Mouse (Mus musculus) olfactory bulb, adult 2 months (tissue): Measurements from ENCODE around the gene Kat5. TPM values are rescaled to one million over a fixed set of nuclear protein-coding genes. Genes with fewer than 3 reads are reported as not detected.

Experiments
- H3K27ac ChIP-seq: fragments of 200-500 bp; 2 replicates; pipeline ENCODE4 v1.5.1; 2012; ENCODE audit warnings: low read depth, low read length; ENCODE audit not compliant: insufficient read depth
- H3K4me1 ChIP-seq: fragments of 200-500 bp; 2 replicates; pipeline ENCODE4 v1.6.1; 2012; ENCODE audit warnings: low read length; ENCODE audit not compliant: control insufficient read depth, insufficient read depth
- H3K4me3 ChIP-seq: fragments of 200-500 bp; 2 replicates; pipeline ENCODE4 v1.5.1; 2012; ENCODE audit warnings: mild to moderate bottlenecking, low read depth, low read length, moderate library complexity; ENCODE audit not compliant: insufficient read depth
- CTCF ChIP-seq: fragments of 200-500 bp; IDR thresholded peaks from 2 replicates; pipeline ENCODE4 v1.5.1; 2012; ENCODE audit warnings: low read depth, mild to moderate bottlenecking, low read length, moderate library complexity; ENCODE audit not compliant: insufficient read depth
- POLR2A ChIP-seq: fragments of 200-500 bp; IDR thresholded peaks from 2 replicates; pipeline ENCODE4 v1.6.1; 2012; ENCODE audit warnings: mild to moderate bottlenecking, low read depth, low read length, moderate library complexity; ENCODE audit not compliant: insufficient read depth
- WGBS: fragments of 180-500 bp; shearing (Covaris S2); methylation state at CpG from one replicate; pipeline ENCODE4 v1.1.7; 2018; 5-methylcytosine and 5-hydroxymethylcytosine counted together
- polyA plus RNA-seq: library from polyadenylated mRNA; stranded (reverse); fragments of >200 nt; gene quantifications from 2 replicates; pipeline ENCODE4 v1.2.4, GENCODE M21; 2012; ENCODE audit warnings: low replicate concordance; ENCODE audit not compliant: missing spikeins, insufficient read depth, insufficient read length

The Kat5 gene
- polyA plus RNA-seq, 1 experiment = not detected

GRCm38 (mm10) chr19:5647791-5648190, 37.8 kb upstream of the Kat5 start:
- 92% methylated on average over 6 of the region's 6 CpGs for WGBS
- Histone ChIP-seq H3K4me3 (no peak overlapping the region), H3K4me1 (peaks cover 16% of the 10 kb centered on the region), H3K27ac (no peak overlapping the region)
- TF ChIP-seq CTCF = no peak
- TF ChIP-seq POLR2A = no peak

- no peak for TF ChIP-seq POLR2A
- TF ChIP-seq CTCF = no peak
- Histone ChIP-seq H3K27ac (no peak overlapping the region), H3K4me3 (no peak overlapping the region), H3K4me1 (peaks cover 16% of the 10 kb centered on the region)
- WGBS = 90% methylated on average over 8 of the region's 8 CpGs
Measured at GRCm38 (mm10) chr19:5646731-5647330, 36.8 kb upstream of the Kat5 start.

- TF ChIP-seq CTCF = no peak
- TF ChIP-seq POLR2A = no peak
- no peak overlapping the region for H3K4me3 ChIP-seq
- 96% methylated on average over 9 of the region's 9 CpGs for WGBS
- peaks cover 16% of the 10 kb centered on the region for H3K4me1 ChIP-seq
- H3K27ac ChIP-seq = no peak overlapping the region
Measured at GRCm38 (mm10) chr19:5645280-5645679, 35.2 kb upstream of the Kat5 start.

- WGBS = 89% methylated on average over 8 of the region's 8 CpGs
- no peak for TF ChIP-seq POLR2A
- TF ChIP-seq CTCF = no peak
- H3K27ac ChIP-seq = no peak overlapping the region
- H3K4me3 ChIP-seq = no peak overlapping the region
- H3K4me1 ChIP-seq = peaks cover 17% of the 10 kb centered on the region
Measured at GRCm38 (mm10) chr19:5641641-5642040, 31.6 kb upstream of the Kat5 start.

- Histone ChIP-seq H3K4me3 (no peak overlapping the region), H3K4me1 (peaks cover 18% of the 10 kb centered on the region), H3K27ac (no peak overlapping the region)
- TF ChIP-seq CTCF (no peak), POLR2A (no peak)
- WGBS = 92% methylated on average over 17 of the region's 17 CpGs
Measured at GRCm38 (mm10) chr19:5641021-5641420, 31.0 kb upstream of the Kat5 start.

- 83% methylated on average over 9 of the region's 9 CpGs for WGBS
- TF ChIP-seq POLR2A (no peak), CTCF (no peak)
Measured at GRCm38 (mm10) chr19:5640339-5640738, 30.3 kb upstream of the Kat5 start.

GRCm38 (mm10) chr19:5638416-5639005, 28.5 kb upstream of the Kat5 start:
- peak overlapping the region; percentile 89 for H3K4me3 ChIP-seq
- TF ChIP-seq POLR2A = no peak
- no peak for TF ChIP-seq CTCF
- WGBS = 85% methylated on average over 18 of the region's 18 CpGs
- peaks cover 18% of the 10 kb centered on the region for H3K4me1 ChIP-seq
- no peak overlapping the region for H3K27ac ChIP-seq

More at GRCm38 (mm10) chr19:5640339-5640738, 30.3 kb upstream of the Kat5 start:
- peaks cover 18% of the 10 kb centered on the region for H3K4me1 ChIP-seq
- H3K4me3 ChIP-seq = no peak overlapping the region
- H3K27ac ChIP-seq = no peak overlapping the region

GRCm38 (mm10) chr19:5637069-5638047, 27.3 kb upstream of the Kat5 start, which contains the start of gene Rela:
Gene Rela, plus strand, starts transcription at chr19:5637483.
- Histone ChIP-seq H3K4me1 (peaks cover 18% of the 10 kb centered on the region), H3K27ac (peak within 1 kb of the TSS; percentile 97), H3K4me3 (peak within 1 kb of the TSS; percentile 89)
- under 1% methylated on average over 108 of the region's 109 CpGs for WGBS
- no peak for TF ChIP-seq CTCF
- peak; percentile 85 for TF ChIP-seq POLR2A
